Mouse (Mus musculus) limb, embryonic 10.5 days (tissue): Measurements from ENCODE around the gene Arhgap32. TPM values are rescaled to one million over a fixed set of nuclear protein-coding genes. Genes with fewer than 3 reads are reported as not detected.

Experiments used
- DNase-seq: peaks from one replicate; pipeline ENCODE4 v3.0.0-alpha.2; 2017; ENCODE audit warnings: low spot score
- H3K27ac ChIP-seq: fragments of 300-500 bp; sonication (generic); 2 replicates; pipeline ENCODE4 v1.5.1; 2016; ENCODE audit warnings: mild to moderate bottlenecking
- H3K27me3 ChIP-seq: fragments of 300-500 bp; sonication (generic); 2 replicates; pipeline ENCODE4 v1.6.1; 2016; ENCODE audit warnings: low read depth, mild to moderate bottlenecking; ENCODE audit not compliant: poor library complexity, severe bottlenecking
- H3K36me3 ChIP-seq: fragments of 300-500 bp; sonication (generic); 2 replicates; pipeline ENCODE4 v1.6.1; 2016; ENCODE audit warnings: mild to moderate bottlenecking, moderate library complexity
- H3K4me1 ChIP-seq: fragments of 300-500 bp; sonication (generic); 2 replicates; pipeline ENCODE4 v1.6.1; 2016
- H3K4me3 ChIP-seq: fragments of 300-500 bp; sonication (generic); 2 replicates; pipeline ENCODE4 v1.5.1; 2016; ENCODE audit warnings: mild to moderate bottlenecking, moderate library complexity
- H3K9me3 ChIP-seq: fragments of 300-500 bp; sonication (generic); replicated peaks from 2 replicates; pipeline ENCODE4 v1.6.1; 2016; ENCODE audit warnings: mild to moderate bottlenecking
- WGBS: fragments of 180-500 bp; shearing (Covaris S2); methylation state at CpG from one replicate; pipeline ENCODE4 v1.1.7; 2016; 5-methylcytosine and 5-hydroxymethylcytosine counted together
- polyA plus RNA-seq: library from polyadenylated mRNA; unstranded; fragments of >200 nt; fragmentation: Nextera tagmentation; extraction: Ambion mirVana; gene quantifications from 2 replicates; pipeline ENCODE4 v1.2.1, GENCODE M21; 2016

Arhgap32 gene
- polyA plus RNA-seq, 1 experiment from 2014 or later: 4.2 TPM

DNA sequence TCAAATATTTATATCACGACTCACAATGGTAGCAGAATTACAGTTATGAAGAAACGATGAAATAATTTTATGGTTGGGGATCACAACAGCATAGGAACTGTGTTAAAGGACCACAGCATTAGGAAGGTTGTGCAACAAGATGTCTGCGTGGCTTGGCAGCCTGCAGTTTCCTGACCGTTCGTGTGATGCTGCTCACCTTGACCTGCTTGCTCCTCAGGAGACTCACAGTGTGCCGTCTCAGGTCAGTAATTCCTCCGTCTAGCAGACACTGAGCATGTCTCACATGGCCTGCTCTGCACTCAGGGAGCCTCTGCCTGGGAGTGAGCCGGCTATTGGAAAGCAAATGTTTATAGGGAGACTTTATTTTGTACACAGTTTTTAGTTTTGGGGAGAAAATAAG is 54.8 kb downstream of the Arhgap32 start:
- H3K4me1 ChIP-seq: no peaks in the 10 kb centered on the region
- no peak overlapping the region for H3K27ac ChIP-seq
- WGBS: 88% methylated on average over 8 of the region's 8 CpGs
- no peaks in the 10 kb centered on the region for H3K36me3 ChIP-seq
- H3K27me3 ChIP-seq: no peaks in the 10 kb centered on the region
- H3K4me3 ChIP-seq: no peak overlapping the region
- no peak for DNase-seq
- no peaks in the 10 kb centered on the region for H3K9me3 ChIP-seq

DNA sequence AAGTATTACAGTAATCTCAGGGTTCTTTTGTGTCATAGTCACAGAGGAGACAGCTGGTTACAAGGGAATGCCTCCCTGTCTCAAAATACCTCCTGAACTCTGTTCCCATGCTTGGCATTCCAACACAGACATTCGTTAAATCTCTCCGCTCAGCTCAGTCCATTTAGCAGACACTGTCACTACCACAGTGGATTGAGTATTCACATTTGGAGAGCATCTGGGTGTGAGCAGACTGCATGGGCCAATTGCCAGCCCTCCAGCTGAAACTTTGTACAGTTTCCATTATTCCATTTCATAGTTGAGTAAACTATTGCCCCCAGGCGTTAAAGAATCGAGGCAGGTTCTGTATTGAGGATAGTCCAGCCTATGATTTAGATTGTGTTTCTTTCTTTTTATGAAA is 60.7 kb downstream of the Arhgap32 start:
- no peaks in the 10 kb centered on the region for H3K36me3 ChIP-seq
- no peaks in the 10 kb centered on the region for H3K27me3 ChIP-seq
- no peak for DNase-seq
- H3K9me3 ChIP-seq: no peaks in the 10 kb centered on the region
- no peak overlapping the region for H3K4me3 ChIP-seq
- no peak overlapping the region for H3K27ac ChIP-seq
- WGBS: 87% methylated on average over 4 of the region's 4 CpGs
- no peaks in the 10 kb centered on the region for H3K4me1 ChIP-seq

DNA sequence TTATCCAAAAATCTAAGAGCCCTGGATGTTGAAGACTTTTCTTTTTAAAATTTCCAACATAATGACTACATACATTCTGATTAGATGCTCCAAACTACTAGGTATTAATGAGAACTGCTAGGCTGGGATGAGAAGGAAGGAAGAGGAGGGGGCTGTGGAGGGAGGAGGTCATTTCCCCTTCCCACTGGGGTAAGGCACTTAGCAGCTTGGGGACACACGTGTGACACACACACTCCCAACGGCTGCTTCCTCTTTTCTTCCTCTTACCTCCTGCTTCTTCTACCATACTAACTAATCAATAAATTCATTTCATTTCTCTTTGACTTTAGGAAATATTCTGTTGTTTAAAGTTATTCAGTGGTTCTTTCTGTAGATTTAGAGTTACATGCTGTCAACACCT is 65.2 kb downstream of the Arhgap32 start:
- Histone ChIP-seq H3K9me3 (no peaks in the 10 kb centered on the region), H3K27me3 (no peaks in the 10 kb centered on the region), H3K27ac (no peak overlapping the region), H3K4me1 (no peaks in the 10 kb centered on the region), H3K4me3 (no peak overlapping the region), H3K36me3 (peaks cover 27% of the 10 kb centered on the region)
- DNase-seq: no peak
- 63% methylated on average over 2 of the region's 2 CpGs for WGBS

DNA sequence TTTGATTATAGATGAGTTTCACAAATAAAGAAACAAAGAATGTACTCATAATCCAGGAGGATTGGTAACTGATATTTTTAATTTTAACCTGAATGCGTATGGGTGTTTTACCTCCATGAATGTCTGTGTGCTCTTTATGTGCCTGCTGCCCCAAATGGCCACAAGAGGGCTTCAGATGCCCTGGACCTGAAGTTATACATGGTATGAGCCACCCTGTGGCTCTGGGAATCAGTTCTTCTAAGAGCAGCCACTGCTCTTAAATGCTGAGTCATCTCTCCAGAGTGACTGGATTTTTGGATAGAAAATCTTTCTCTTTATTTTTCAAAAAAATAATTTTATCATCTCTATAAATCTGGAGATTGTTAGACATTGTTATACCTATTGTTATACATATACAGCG is 70.6 kb downstream of the Arhgap32 start:
- no peak overlapping the region for H3K4me3 ChIP-seq
- peaks cover 27% of the 10 kb centered on the region for H3K36me3 ChIP-seq
- 97% methylated on average over 2 of the region's 2 CpGs for WGBS
- H3K27me3 ChIP-seq: no peaks in the 10 kb centered on the region
- DNase-seq: no peak
- H3K9me3 ChIP-seq: no peaks in the 10 kb centered on the region
- no peaks in the 10 kb centered on the region for H3K4me1 ChIP-seq
- no peak overlapping the region for H3K27ac ChIP-seq

DNA sequence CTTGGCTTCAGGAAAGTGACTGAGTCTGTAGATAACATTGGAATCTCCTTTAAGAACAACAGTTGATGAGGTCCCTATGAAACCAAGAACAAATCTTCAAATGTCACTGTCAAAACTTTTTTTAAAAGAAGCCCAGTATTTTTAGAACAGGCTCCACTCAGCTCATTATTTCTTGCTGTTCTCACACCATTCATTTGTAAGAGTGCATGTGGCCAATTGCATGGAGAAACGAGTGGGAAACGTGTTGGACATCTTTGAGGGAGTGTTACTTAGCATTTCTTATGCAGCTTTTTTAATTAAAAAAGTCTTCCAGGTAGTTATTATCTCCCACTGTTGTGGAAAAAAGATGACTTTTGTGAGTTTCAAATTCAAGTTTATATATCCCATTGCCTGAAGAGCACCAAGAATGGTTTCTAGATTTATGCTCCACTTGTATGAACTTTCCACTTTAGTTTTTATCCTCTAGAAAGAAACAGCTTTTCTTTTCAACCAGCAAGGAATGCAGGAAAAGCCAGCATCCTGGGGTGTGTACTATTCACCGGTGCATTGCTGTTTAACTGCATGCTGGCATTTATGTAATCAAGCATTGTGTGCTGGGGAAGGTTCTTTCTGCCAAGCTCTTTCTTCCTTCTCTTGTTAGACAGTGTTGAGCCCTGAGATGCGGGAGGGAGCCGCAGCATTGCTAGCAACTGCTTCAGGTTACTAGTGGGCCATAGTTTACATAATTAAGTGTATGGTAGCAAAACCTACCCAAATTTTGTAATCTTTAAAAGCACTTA is 76.5 kb downstream of the Arhgap32 start:
- no peak for DNase-seq
- Histone ChIP-seq H3K27me3 (no peaks in the 10 kb centered on the region), H3K4me3 (no peak overlapping the region), H3K27ac (no peak overlapping the region), H3K9me3 (no peaks in the 10 kb centered on the region), H3K36me3 (peaks cover 6% of the 10 kb centered on the region), H3K4me1 (no peaks in the 10 kb centered on the region)
- 85% methylated on average over 5 of the region's 5 CpGs for WGBS

DNA sequence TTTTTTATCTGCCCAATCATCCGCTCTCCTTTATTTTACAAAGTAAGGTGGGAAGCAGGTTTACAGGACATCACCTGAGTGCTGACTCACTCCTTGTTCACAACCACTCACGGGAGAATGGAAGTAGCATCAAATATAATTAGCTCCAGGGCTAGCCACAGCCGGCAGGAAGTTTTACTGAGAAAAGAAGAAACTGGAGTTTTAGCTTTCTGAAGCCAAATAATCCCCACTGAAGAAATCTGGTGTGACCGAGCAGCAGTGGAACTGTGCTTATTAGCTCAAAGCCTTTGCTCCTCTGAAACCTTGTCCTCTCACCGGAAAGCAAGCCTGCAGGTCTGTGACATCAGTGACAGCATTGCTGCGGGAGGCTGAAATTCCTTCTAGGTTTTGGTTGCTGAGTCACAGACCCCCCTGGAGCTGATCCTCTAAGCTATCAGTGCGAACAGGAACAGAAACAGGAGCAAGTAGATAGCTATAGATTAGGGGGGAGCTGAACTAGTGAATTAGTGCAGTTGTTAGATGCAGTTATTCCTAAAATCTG is 88.6 kb downstream of the Arhgap32 start:
- no peaks in the 10 kb centered on the region for H3K9me3 ChIP-seq
- DNase-seq: no peak
- no peak overlapping the region for H3K27ac ChIP-seq
- 72% methylated on average over 7 of the region's 7 CpGs for WGBS
- no peaks in the 10 kb centered on the region for H3K27me3 ChIP-seq
- no peaks in the 10 kb centered on the region for H3K36me3 ChIP-seq
- H3K4me1 ChIP-seq: 0 out of 2 replicates have a peak, but pooled peaks cover 3% of the 10 kb centered on the region
- H3K4me3 ChIP-seq: no peak overlapping the region

DNA sequence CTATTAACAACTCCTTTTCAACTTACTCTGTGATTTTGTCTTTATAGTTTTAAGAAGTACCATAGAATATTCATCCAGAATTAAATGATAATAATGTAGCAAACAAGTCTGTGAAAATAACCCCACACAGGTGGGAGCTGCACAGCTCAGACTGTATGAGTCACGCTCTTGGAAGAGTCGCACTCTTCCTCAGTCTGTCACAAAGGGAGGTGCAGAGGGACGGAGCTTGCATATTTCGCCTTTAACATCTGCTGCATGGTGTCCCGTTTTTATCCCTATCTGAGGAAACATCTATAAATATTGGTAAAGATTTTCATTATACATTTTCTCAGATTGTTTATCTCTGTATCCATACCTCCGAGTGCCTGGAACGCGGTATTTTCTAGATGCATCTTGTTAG is 91.2 kb downstream of the Arhgap32 start:
- Histone ChIP-seq H3K27ac (no peak overlapping the region), H3K36me3 (no peaks in the 10 kb centered on the region), H3K9me3 (no peaks in the 10 kb centered on the region), H3K27me3 (no peaks in the 10 kb centered on the region), H3K4me1 (no peaks in the 10 kb centered on the region), H3K4me3 (no peak overlapping the region)
- no peak for DNase-seq
- 92% methylated on average over 8 of the region's 8 CpGs for WGBS

DNA sequence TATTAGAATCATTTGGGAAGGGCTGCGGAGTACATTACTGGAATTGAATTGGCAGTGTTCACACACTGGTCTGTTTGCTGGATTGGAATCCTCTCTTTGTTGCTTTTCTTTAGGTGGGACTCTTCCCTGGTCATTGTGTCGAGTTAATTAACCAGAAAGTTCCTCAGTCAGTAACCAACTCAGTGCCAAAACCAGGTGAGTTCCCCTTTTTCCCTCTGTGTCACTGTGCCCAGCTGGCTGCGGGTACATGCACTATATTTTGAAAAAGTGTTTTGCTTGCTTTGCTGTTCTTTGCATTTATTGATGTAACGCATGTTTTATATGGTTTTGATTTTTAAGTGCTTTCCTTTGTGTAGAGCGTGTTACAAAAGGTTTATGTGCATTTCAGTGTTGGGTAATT is 92.1 kb downstream of the Arhgap32 start:
- H3K4me3 ChIP-seq: no peak overlapping the region
- H3K36me3 ChIP-seq: no peaks in the 10 kb centered on the region
- H3K27me3 ChIP-seq: no peaks in the 10 kb centered on the region
- no peaks in the 10 kb centered on the region for H3K9me3 ChIP-seq
- H3K4me1 ChIP-seq: no peaks in the 10 kb centered on the region
- no peak for DNase-seq
- H3K27ac ChIP-seq: no peak overlapping the region
- WGBS: 90% methylated on average over 5 of the region's 5 CpGs

DNA sequence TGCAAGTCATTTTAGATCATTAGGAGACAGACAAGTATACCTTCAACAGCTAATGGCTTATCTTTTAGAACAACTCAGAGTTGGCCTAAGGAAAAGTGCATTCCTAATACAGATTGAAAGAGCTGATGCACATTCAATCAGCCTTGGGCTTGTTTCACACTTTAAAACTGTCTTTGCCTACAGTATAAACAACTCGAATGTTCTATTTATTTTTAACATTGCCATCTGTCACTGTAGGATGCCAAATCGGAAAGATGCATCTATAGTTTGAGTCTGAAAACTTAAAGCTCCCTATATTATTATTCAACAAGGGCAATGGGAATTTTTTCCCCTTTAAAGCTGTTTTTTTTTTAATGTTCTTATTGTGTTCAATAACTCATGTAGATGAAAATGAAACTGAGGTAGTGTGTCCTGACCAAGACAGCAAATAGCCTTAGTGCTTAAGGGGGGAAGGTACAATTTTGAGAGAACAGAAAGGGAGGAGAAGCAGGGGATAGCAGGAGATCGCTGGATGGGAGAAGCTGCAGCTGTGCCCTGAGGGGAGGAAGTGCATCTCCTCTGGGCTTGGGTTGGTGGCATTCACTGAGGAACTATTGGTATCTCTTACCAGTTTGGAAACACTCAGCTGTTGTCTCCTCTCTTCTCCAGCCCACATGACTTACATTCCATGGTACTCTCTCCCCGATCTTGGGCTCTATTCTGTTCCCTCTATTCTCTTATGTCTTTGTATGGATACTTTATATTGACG is 101.1 kb downstream of the Arhgap32 start:
- H3K27me3 ChIP-seq: no peaks in the 10 kb centered on the region
- no peak for DNase-seq
- no peaks in the 10 kb centered on the region for H3K4me1 ChIP-seq
- H3K36me3 ChIP-seq: no peaks in the 10 kb centered on the region
- no peaks in the 10 kb centered on the region for H3K9me3 ChIP-seq
- H3K4me3 ChIP-seq: no peak overlapping the region
- no peak overlapping the region for H3K27ac ChIP-seq
- WGBS: 78% methylated on average over 5 of the region's 5 CpGs

DNA sequence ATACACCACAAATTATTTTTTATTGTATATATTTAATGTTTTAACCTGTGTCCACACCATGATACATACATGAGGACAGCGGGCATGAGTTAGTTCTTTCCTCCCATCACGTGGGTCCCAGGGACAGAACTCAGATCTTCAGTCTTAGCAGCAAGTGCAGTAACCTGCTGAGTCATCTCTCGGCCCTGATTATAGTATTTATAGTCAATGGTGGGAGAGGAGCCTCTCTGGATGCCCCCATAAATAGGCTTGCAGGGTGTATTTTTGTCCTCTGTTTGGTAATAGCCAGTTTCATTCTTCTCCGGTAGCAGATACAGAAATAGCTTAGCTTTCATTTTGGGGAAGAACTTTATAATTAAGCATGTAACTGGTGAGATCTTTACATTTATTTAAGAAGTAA is 103.5 kb downstream of the Arhgap32 start:
- peaks cover 14% of the 10 kb centered on the region for H3K4me1 ChIP-seq
- no peak overlapping the region for H3K4me3 ChIP-seq
- WGBS: 84% methylated on average over 4 of the region's 4 CpGs
- no peak for DNase-seq
- H3K36me3 ChIP-seq: no peaks in the 10 kb centered on the region
- no peaks in the 10 kb centered on the region for H3K27me3 ChIP-seq
- no peak overlapping the region for H3K27ac ChIP-seq
- no peaks in the 10 kb centered on the region for H3K9me3 ChIP-seq

DNA sequence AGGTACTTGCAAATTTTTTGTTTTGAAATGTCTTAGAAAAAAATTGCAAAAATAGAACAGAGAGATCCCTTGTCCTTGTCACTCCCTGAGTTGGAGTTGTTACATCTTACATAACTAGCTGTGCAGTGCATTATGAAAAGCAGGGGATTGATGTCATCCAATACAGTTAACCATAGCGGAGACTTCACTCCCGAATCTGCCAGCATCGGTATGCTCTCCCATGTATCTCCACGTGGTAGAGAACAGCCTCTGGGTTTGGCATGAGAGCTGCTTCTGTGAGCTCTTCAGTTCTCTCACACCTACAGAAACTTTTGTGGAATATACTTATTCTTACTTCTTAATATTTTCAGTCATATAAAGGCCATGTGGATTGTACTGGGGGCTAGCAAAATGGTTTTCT is 106.2 kb downstream of the Arhgap32 start:
- Histone ChIP-seq H3K27ac (no peak overlapping the region), H3K4me1 (peaks cover 14% of the 10 kb centered on the region), H3K36me3 (no peaks in the 10 kb centered on the region), H3K27me3 (no peaks in the 10 kb centered on the region), H3K4me3 (no peak overlapping the region), H3K9me3 (no peaks in the 10 kb centered on the region)
- 89% methylated on average over 4 of the region's 4 CpGs for WGBS
- no peak for DNase-seq

DNA sequence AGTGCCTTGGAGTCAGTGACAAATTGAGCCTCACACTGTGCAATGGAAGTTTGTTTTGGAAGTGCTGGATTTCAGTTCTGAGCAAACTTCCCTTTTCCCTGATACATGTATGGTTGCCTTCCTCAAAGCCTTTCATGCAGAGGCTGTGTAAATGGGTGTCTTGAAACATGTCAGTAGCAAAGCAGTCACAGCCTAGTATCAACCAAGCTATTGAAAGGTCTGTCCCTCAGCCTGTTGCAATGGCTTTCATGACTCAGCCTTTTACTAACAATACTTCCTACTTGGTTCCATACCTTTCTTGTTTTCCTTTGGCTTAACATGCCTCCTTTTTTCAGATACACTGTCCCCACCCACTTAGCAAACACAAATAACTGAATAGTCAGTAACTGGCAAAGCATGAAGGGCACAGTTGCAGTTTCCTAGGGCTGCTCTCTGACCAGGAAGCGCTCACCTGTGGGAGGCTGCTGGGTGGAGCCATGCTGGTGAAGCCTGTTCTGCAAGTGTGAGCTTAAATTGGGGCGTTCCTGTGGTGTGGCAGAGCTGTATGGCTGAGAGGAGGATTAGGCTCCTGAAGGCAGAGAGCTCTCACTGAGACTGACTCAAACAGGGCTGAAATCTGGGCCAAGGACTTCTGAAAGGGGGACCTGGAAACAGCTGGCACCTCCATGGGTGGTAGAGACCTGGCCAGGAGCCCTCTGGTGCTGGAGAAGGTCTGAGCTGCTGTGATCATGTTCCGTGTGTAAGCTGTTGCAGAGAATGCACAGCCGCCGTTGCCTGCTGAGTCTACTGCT is 108.0 kb downstream of the Arhgap32 start:
- no peak for DNase-seq
- Histone ChIP-seq H3K36me3 (no peaks in the 10 kb centered on the region), H3K9me3 (no peaks in the 10 kb centered on the region), H3K27me3 (no peaks in the 10 kb centered on the region), H3K4me1 (peaks cover 14% of the 10 kb centered on the region), H3K27ac (peak overlapping the region; percentile 16), H3K4me3 (no peak overlapping the region)
- WGBS: 40% methylated on average over 5 of the region's 5 CpGs

DNA sequence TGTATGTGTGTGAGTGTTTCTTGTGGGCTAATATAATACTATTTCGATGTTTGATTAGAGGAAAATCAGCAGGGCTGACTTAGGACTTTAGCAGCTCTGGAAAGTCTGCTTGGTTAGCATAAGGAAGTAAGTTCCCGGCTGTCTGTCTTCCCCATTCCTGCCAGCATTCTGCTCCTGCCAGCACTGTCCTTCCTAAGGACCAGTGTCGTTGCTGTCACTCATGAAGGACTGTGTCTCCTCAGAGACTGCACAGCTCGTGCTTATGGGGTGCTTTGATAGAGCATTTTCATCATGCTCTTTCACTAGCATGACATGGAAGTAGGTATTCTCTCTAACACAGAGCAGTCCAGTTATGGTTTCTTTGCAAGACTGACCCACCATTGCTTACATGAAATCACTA is 109.0 kb downstream of the Arhgap32 start:
- WGBS: 72% methylated on average over 4 of the region's 4 CpGs
- no peak overlapping the region for H3K27ac ChIP-seq
- no peak overlapping the region for H3K4me3 ChIP-seq
- DNase-seq: no peak
- H3K27me3 ChIP-seq: no peaks in the 10 kb centered on the region
- H3K4me1 ChIP-seq: peaks cover 14% of the 10 kb centered on the region
- H3K36me3 ChIP-seq: no peaks in the 10 kb centered on the region
- no peaks in the 10 kb centered on the region for H3K9me3 ChIP-seq
